Mouse (Mus musculus) layer of hippocampus, adult 9-11 months (tissue): Measurements from ENCODE around the gene Zfp653.

Source experiments
- DNase-seq: peaks from one replicate; pipeline ENCODE4 v3.0.0; 2022

Zfp653 gene

DNA sequence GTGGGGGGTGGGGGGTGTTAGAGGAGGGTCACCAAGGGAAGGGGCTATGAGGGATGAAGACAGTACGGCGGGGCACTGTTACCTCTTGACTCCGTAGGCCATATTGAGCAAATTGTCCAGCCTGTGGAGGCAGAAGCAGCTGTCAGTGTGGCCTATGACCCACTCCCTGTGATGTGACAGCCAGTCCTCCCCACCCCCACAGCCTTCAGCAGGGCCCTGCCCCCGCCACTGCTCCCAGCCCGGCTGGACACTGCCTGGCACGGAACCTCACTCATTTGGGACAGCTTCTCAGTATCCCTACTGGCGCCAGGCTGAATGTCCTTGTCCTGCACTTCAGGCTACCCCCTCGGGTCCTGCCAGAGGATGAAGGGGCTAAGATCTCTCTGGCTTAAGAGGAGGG, 46.6 kb downstream of the Zfp653 start:
- DNase-seq, result peak; percentile 85

DNA sequence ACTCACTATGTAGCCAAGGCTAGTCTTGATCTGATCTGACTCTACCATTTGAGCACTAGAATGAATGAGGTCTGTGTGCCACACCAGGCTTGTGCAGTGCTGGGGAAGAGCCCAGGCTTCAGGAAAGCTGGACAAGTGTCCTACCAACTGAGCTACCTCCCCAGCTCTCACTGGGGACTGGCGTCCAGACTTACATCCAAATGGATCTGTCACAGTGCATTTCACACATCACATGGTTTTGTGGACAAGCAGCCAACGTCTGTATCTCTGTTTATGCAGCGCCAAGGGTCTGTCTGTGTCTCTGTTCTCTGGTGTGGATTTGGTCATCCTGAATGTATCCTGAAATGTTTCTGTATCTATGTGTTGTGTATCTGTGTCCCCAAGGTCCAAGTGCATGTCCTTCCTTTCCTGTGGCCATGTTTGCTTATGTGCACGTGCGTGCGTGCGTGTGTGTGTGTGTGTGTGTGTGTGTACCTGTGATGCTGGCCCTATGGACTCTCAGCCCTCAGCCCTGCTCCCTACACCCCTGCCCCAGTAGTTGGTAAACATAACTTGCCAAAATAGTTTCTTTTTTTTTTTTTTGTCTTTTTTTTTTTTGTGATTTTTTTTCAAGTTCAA, 53.9 kb downstream of the Zfp653 start:
- DNase-seq, result no peak

DNA sequence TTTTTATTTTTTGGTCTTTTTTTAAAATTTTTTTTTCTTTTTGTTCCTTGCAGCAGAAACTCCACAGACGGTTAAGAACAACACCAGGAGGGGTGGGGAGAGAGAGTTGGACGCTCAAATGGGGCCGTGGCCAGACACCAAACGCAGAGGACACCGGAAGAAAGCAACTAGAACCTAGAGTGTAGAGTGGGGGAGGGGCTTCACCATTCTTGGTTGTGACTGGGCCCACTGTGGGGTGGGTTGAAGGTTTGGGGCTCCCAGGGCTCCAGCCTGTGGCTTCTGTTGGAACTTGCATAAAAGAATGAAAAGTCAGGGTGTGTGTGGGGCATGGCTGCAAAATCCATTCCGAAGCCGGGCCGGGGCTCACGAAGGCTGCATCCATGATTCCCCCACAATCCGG, 54.9 kb downstream of the Zfp653 start:
- no peak for DNase-seq

DNA sequence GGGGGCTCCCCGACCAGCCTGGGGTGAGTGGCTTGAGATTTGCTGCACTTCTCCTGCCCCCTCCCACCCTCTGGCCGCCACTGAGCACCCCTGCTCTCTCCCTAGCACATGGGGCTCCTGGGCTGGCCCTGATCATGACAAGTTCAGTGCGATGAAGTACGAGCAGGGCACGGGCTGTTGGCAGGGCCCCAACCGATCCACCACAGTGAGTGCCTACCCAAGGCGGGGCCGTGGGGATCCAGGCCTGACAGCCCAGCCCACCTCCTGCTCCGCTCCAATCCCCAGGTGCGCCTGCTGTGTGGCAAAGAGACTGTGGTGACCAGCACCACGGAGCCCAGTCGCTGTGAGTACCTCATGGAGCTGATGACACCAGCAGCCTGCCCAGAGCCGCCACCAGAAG, 58.4 kb downstream of the Zfp653 start:
- DNase-seq, result no peak

DNA sequence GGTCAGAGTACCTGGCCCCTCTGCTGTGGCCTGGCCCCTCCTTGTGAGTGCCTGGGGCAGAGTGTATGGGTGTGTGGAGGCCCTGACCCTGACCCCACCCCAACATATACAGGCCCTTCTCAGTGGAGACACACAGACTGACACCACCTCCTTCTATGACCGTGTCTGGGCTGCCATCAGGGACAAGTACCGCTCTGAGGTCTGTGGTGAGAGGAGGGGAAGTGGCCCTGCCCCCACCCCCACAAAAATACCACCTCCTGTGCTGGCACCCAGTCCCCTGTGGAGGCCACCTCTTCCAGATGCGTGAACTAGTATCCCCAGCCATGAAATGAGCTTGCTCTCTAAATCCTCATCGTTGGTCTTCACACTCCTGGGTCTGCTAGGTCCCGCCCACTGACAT, 60.1 kb downstream of the Zfp653 start:
- DNase-seq, result no peak
